Mouse (Mus musculus): ENCODE measurements around the gene Arhgap24. TPM values are rescaled to one million over a fixed set of nuclear protein-coding genes. Genes with fewer than 3 reads are reported as not detected.

The Arhgap24 gene
- polyA plus RNA-seq, 1 experiment from 2014 or later: 3.6 TPM

DNA sequence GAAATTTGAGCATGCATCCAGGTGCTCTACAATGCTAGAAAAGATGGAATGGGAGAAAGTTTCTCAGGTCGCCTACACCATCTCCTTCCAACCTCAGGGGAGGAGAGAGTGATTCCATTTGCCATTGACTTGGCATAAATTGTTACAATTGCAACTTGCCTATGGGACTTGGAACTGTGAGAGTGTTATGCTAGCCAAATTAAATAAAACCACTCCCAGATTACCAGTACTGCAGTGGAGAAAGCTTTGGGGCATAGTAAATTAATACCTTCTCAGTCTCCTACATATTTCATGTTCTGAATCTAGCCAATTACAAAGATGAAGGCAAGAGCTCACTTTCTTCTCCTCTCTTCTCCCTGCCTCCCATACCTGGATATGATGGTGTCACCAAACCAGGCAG, 139.8 kb downstream of the Arhgap24 start:
- Histone ChIP-seq H3K4me1 (ENCODE audit: control insufficient read depth, low read depth, low read length) (no peaks in the 10 kb centered on the region), H3K9ac (ENCODE audit: low read depth, low read length) (no peak overlapping the region), H3K9me3 (replicated peaks; ENCODE audit: control insufficient read depth, low read length) (no peaks in the 10 kb centered on the region), H3K36me3 (ENCODE audit: control insufficient read depth, insufficient read depth) (no peaks in the 10 kb centered on the region), H3K4me2 (ENCODE audit: low read depth, low read length) (no peak overlapping the region), H3K27ac (ENCODE audit: low read length) (no peak overlapping the region), H3K27me3 (ENCODE audit: control insufficient read depth, insufficient read depth, low read depth, low read length) (no peaks in the 10 kb centered on the region), H3K4me3 (ENCODE audit: low read depth, low read length) (no peak overlapping the region)
- 45% methylated on average over 1 of the region's 1 CpGs for WGBS (ENCODE audit: insufficient replicate concordance)
- no peak for ATAC-seq (ENCODE audit: low read depth)

- Histone ChIP-seq H3K27me3 (ENCODE audit: control insufficient read depth, insufficient read depth, low read depth, low read length) (no peaks in the 10 kb centered on the region), H3K4me2 (ENCODE audit: low read depth, low read length) (no peak overlapping the region), H3K36me3 (ENCODE audit: control insufficient read depth, insufficient read depth) (no peaks in the 10 kb centered on the region), H3K27ac (ENCODE audit: low read length) (no peak overlapping the region), H3K4me3 (ENCODE audit: low read depth, low read length) (no peak overlapping the region), H3K4me1 (ENCODE audit: control insufficient read depth, low read depth, low read length) (no peaks in the 10 kb centered on the region), H3K9ac (ENCODE audit: low read depth, low read length) (no peak overlapping the region), H3K9me3 (replicated peaks; ENCODE audit: control insufficient read depth, low read length) (no peaks in the 10 kb centered on the region)
- ATAC-seq (ENCODE audit: low read depth): no peak
- 65% methylated on average over 3 of the region's 3 CpGs for WGBS (ENCODE audit: insufficient replicate concordance)
These were observed 142.7 kb downstream of the Arhgap24 start for GRCm38 (mm10) chr5:102623807-102624435.

GRCm38 (mm10) chr5:102626671-102627070, 145.5 kb downstream of the Arhgap24 start:
- Histone ChIP-seq H3K4me1 (ENCODE audit: control insufficient read depth, low read depth, low read length) (no peaks in the 10 kb centered on the region), H3K9me3 (replicated peaks; ENCODE audit: control insufficient read depth, low read length) (no peaks in the 10 kb centered on the region), H3K9ac (ENCODE audit: low read depth, low read length) (no peak overlapping the region), H3K36me3 (ENCODE audit: control insufficient read depth, insufficient read depth) (no peaks in the 10 kb centered on the region), H3K27me3 (ENCODE audit: control insufficient read depth, insufficient read depth, low read depth, low read length) (no peaks in the 10 kb centered on the region), H3K4me3 (ENCODE audit: low read depth, low read length) (no peak overlapping the region), H3K27ac (ENCODE audit: low read length) (no peak overlapping the region), H3K4me2 (ENCODE audit: low read depth, low read length) (no peak overlapping the region)
- ATAC-seq (ENCODE audit: low read depth): no peak
- 47% methylated on average over 2 of the region's 2 CpGs for WGBS (ENCODE audit: insufficient replicate concordance)

DNA sequence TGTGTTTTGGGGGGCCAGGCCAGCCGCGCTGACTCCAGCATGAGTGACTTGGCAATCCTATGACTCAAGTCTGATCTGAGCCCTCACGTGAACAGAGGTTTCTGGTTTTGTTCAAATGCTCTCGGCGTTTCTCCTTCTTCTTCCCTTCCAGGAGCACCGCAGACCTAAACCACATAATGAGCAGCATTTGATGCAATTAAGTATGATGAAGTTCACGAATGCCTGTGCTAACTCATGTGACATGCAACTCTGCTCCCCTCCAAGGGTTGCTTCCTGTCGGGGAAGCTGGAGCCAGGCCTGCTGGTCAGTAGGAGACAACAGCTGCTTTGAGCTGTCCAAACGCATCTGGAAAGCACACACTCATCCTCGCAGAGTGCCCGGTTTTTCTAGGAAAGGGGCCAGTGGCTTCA, 148.2 kb downstream of the Arhgap24 start:
- no peak overlapping the region for H3K9ac ChIP-seq (ENCODE audit: low read depth, low read length)
- H3K27ac ChIP-seq (ENCODE audit: low read length): no peak overlapping the region
- H3K9me3 ChIP-seq (replicated peaks; ENCODE audit: control insufficient read depth, low read length): no peaks in the 10 kb centered on the region
- no peaks in the 10 kb centered on the region for H3K36me3 ChIP-seq (ENCODE audit: control insufficient read depth, insufficient read depth)
- H3K4me1 ChIP-seq (ENCODE audit: control insufficient read depth, low read depth, low read length): no peaks in the 10 kb centered on the region
- ATAC-seq (ENCODE audit: low read depth): no peak
- no peak overlapping the region for H3K4me3 ChIP-seq (ENCODE audit: low read depth, low read length)
- no peak overlapping the region for H3K4me2 ChIP-seq (ENCODE audit: low read depth, low read length)
- no peaks in the 10 kb centered on the region for H3K27me3 ChIP-seq (ENCODE audit: control insufficient read depth, insufficient read depth, low read depth, low read length)
- 67% methylated on average over 11 of the region's 11 CpGs for WGBS (ENCODE audit: insufficient replicate concordance)

DNA sequence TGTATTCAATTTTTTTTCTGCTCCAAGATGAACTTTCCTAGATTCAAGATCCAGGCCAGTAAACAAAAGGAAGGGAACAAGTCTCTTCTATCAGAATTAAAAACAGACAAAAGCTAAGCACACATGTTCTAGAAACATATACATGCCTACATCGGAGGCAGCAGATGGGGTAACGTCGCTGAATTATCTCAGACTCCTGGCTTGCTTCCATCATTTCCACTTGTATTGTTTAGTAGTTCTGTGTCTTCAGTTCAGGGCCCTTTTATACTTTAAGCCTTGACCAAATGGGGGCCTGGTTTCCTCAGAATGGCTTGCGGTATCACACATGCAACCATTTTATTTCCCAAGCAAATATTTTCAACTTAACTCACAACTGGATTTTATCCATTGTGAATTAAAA, 154.4 kb downstream of the Arhgap24 start:
- no peak overlapping the region for H3K27ac ChIP-seq (ENCODE audit: low read length)
- no peak overlapping the region for H3K4me3 ChIP-seq (ENCODE audit: low read depth, low read length)
- WGBS (ENCODE audit: insufficient replicate concordance): 61% methylated on average over 4 of the region's 4 CpGs
- no peak overlapping the region for H3K9ac ChIP-seq (ENCODE audit: low read depth, low read length)
- no peak for ATAC-seq (ENCODE audit: low read depth)
- H3K4me1 ChIP-seq (ENCODE audit: control insufficient read depth, low read depth, low read length): no peaks in the 10 kb centered on the region
- H3K9me3 ChIP-seq (replicated peaks; ENCODE audit: control insufficient read depth, low read length): no peaks in the 10 kb centered on the region
- H3K4me2 ChIP-seq (ENCODE audit: low read depth, low read length): no peak overlapping the region
- no peaks in the 10 kb centered on the region for H3K27me3 ChIP-seq (ENCODE audit: control insufficient read depth, insufficient read depth, low read depth, low read length)
- no peaks in the 10 kb centered on the region for H3K36me3 ChIP-seq (ENCODE audit: control insufficient read depth, insufficient read depth)

- ATAC-seq (ENCODE audit: low read depth): no peak
- Histone ChIP-seq H3K27ac (ENCODE audit: low read length) (no peak overlapping the region), H3K4me1 (ENCODE audit: control insufficient read depth, low read depth, low read length) (no peaks in the 10 kb centered on the region), H3K9me3 (replicated peaks; ENCODE audit: control insufficient read depth, low read length) (no peaks in the 10 kb centered on the region), H3K9ac (ENCODE audit: low read depth, low read length) (no peak overlapping the region), H3K36me3 (ENCODE audit: control insufficient read depth, insufficient read depth) (no peaks in the 10 kb centered on the region), H3K4me2 (ENCODE audit: low read depth, low read length) (no peak overlapping the region), H3K4me3 (ENCODE audit: low read depth, low read length) (no peak overlapping the region), H3K27me3 (ENCODE audit: control insufficient read depth, insufficient read depth, low read depth, low read length) (no peaks in the 10 kb centered on the region)
- 43% methylated on average over 7 of the region's 7 CpGs for WGBS (ENCODE audit: insufficient replicate concordance)
These were observed 158.8 kb downstream of the Arhgap24 start for GRCm38 (mm10) chr5:102639782-102640559.

GRCm38 (mm10) chr5:102643364-102643763, 162.2 kb downstream of the Arhgap24 start:
- H3K36me3 ChIP-seq (ENCODE audit: control insufficient read depth, insufficient read depth): no peaks in the 10 kb centered on the region
- H3K27ac ChIP-seq (ENCODE audit: low read length): no peak overlapping the region
- no peak overlapping the region for H3K4me2 ChIP-seq (ENCODE audit: low read depth, low read length)
- ATAC-seq (ENCODE audit: low read depth): no peak
- H3K4me1 ChIP-seq (ENCODE audit: control insufficient read depth, low read depth, low read length): no peaks in the 10 kb centered on the region
- no peak overlapping the region for H3K4me3 ChIP-seq (ENCODE audit: low read depth, low read length)
- H3K27me3 ChIP-seq (ENCODE audit: control insufficient read depth, insufficient read depth, low read depth, low read length): no peaks in the 10 kb centered on the region
- WGBS (ENCODE audit: insufficient replicate concordance): 41% methylated on average over 7 of the region's 7 CpGs
- no peak overlapping the region for H3K9ac ChIP-seq (ENCODE audit: low read depth, low read length)
- H3K9me3 ChIP-seq (replicated peaks; ENCODE audit: control insufficient read depth, low read length): no peaks in the 10 kb centered on the region

DNA sequence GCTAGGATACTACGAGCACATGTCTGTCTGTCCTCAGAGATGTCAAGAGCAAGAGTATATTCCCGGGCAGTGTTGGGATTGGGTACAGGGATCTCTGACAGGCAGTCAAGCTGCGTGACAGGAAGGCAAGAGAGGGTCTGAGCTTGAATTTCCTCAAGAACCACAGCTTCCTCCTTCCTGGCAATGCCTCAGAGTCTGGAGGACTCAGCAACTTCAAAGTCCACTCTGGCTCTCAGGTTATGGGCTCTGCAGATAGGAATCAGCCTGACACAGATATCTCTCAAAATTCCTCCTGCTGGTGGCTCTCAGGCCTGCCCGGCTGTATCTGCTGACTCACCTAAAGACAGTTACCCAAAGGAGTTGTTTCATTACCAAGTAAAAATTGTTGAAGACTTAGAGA, 162.6 kb downstream of the Arhgap24 start:
- no peaks in the 10 kb centered on the region for H3K9me3 ChIP-seq (replicated peaks; ENCODE audit: control insufficient read depth, low read length)
- no peak for ATAC-seq (ENCODE audit: low read depth)
- H3K4me2 ChIP-seq (ENCODE audit: low read depth, low read length): no peak overlapping the region
- no peaks in the 10 kb centered on the region for H3K27me3 ChIP-seq (ENCODE audit: control insufficient read depth, insufficient read depth, low read depth, low read length)
- H3K4me3 ChIP-seq (ENCODE audit: low read depth, low read length): no peak overlapping the region
- H3K4me1 ChIP-seq (ENCODE audit: control insufficient read depth, low read depth, low read length): no peaks in the 10 kb centered on the region
- H3K9ac ChIP-seq (ENCODE audit: low read depth, low read length): no peak overlapping the region
- 22% methylated on average over 4 of the region's 4 CpGs for WGBS (ENCODE audit: insufficient replicate concordance)
- no peak overlapping the region for H3K27ac ChIP-seq (ENCODE audit: low read length)
- no peaks in the 10 kb centered on the region for H3K36me3 ChIP-seq (ENCODE audit: control insufficient read depth, insufficient read depth)

DNA sequence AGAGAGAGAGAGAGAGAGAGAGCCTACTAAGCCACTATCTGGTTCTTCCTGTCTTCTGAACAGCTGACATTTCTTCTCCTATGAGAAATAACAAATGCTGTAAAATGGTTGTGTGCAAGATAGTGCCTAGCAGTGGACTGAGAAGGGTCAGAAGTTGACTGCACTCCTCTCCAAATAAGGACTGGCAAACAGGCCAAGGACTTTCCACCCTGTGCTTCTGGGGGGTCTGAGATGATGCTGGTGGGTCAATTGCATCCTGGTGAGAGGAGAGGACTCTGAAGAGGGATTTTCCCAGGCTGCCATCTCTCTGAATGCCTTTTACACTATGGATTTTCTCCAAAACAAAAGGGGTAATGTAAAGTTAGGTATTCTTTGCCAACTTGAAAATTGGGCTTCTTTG, 177.9 kb downstream of the Arhgap24 start:
- no peak overlapping the region for H3K9ac ChIP-seq (ENCODE audit: low read depth, low read length)
- H3K4me3 ChIP-seq (ENCODE audit: low read depth, low read length): no peak overlapping the region
- no peaks in the 10 kb centered on the region for H3K9me3 ChIP-seq (replicated peaks; ENCODE audit: control insufficient read depth, low read length)
- no peaks in the 10 kb centered on the region for H3K4me1 ChIP-seq (ENCODE audit: control insufficient read depth, low read depth, low read length)
- no peak overlapping the region for H3K27ac ChIP-seq (ENCODE audit: low read length)
- no peaks in the 10 kb centered on the region for H3K36me3 ChIP-seq (ENCODE audit: control insufficient read depth, insufficient read depth)
- ATAC-seq (ENCODE audit: low read depth): no peak
- H3K4me2 ChIP-seq (ENCODE audit: low read depth, low read length): no peak overlapping the region
- H3K27me3 ChIP-seq (ENCODE audit: control insufficient read depth, insufficient read depth, low read depth, low read length): no peaks in the 10 kb centered on the region
